Mouse (Mus musculus): Measurements from ENCODE around the gene Nlrp3.
A peak's percentile ranks its signal among the peaks of the same experiment; 100 is the strongest.

Gene Nlrp3

DNA sequence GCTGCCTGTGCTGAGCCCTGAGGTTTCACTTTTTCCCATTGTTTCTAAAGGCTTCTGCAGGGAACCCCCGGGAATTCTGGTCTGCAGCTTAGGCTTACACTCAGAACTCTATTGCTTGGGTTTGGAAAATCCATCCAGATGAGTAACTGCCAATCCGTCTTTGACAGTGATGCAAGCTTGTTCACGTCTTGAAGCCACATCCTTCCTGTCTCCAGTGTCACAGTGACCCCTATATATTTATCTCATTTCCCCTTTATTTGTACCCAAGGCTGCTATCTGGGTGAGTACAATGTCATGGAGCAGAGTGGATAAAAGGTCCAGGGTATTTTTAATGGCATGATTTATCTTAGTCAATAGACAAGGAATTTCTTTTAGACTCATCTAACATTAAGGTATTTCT is at the start of gene Nlrp3:
Gene Nlrp3 (plus strand): TSS at position 245 of the 400 bp plus-strand sequence.
- no peak for DNase-seq (ENCODE audit: extremely low spot score, low spot score)

DNA sequence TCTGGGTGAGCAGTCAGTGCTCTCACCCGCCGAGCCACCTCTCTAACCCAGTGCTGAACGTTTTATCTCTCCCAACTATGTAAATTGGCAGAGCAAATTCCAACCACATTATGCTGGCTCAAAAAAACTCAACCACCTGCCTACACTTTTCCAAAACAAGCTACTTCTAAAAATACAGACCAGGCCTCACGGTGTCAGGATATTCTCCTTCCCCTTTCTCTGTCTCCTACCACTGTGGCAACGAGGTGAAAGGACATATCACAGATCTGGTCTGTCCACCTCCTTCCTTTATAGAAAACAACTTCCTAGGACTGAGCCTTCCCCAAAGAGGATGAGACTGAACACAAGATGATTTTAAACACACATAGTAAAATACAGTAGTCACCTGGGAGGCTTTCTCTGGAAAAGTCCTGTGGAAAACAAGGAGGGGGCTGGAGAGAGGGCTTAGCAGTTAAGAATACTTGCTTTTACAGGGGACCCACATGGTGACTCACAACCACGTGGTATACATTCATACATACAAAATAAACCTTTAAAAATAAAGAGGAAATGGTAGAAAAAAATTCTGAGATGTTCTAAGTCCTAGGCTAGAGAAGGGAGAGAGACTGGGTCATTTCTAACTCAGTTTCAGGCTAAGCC is 44.6 kb upstream of the Nlrp3 start:
- DNase-seq (ENCODE audit: extremely low spot score, low spot score), result no peak

DNA sequence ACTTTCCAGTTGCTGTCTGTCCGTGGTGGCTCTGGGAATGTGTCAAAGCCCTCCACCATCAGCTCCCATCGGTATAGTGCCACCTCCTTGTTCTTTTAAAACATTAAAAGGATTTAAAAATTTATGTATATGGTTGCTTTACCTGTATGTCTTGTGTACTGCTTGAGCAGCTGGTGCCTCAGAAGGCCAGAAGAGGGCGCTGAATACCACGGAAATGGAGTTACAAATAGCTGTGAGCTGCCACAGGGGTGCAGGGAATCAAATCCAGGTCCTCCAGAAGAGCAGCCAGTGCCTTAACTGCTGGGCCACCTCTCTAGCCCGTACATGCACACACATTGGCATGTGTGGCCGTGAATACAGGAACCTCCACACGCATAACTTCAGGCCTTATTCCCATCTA is 43.6 kb upstream of the Nlrp3 start:
- DNase-seq (ENCODE audit: extremely low spot score, low spot score), result no peak

GRCm38 (mm10) chr11:59501978-59502700 is 39.2 kb upstream of the Nlrp3 start:
- no peak for DNase-seq (ENCODE audit: extremely low spot score, low spot score)

GRCm38 (mm10) chr11:59505351-59505838 is 36.0 kb upstream of the Nlrp3 start:
- DNase-seq (ENCODE audit: extremely low spot score, low spot score), result peak; percentile 70

DNA sequence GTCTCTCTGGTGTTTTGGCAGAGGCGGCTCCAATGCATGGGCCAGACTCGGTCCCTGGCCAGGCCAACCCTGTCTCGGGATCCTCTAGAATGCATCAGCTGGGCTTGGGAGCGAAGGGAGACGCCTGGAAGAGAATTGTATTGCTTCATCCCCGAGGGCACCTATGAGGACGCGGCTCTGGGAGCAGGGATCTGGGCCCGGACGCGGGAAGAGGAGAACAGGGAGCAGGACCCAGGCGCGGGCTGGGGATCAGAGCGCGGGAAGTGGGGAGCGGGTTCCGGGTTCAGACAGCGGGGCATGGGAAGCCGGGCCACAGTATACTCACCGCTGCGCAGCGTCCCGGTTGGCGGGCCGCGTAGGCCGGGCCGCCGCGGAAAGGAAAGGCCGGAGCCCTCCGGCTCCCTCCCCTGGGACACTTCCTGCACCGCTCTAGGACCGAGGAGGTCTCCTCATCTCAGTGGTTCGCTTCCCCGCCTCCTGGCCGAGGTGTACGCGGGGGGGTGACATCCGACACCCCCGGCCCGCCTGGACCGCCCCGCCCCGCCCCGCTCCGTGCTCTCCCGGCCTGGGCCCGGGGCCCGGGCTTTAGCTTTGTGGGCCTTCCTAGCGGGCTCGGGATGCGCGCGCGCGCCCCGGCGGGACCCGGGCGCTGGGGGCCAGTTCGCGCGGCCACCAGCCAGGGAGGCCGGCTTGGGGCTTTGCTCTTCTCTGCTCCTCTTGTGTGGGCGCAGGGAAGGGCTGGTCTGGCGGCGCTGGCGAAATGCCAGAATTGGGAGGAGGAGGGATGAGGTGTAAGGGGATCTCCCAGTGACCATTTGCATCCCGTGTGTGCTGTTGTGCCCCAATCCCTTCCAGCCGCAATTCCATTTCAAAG is 35.3 kb upstream of the Nlrp3 start:
- DNase-seq (ENCODE audit: extremely low spot score, low spot score), result peak; percentile 92

GRCm38 (mm10) chr11:59506713-59507074 is 34.7 kb upstream of the Nlrp3 start:
- DNase-seq (ENCODE audit: extremely low spot score, low spot score), result no peak

GRCm38 (mm10) chr11:59511558-59511957 is 29.8 kb upstream of the Nlrp3 start:
- no peak for DNase-seq (ENCODE audit: extremely low spot score, low spot score)

- no peak for DNase-seq (ENCODE audit: extremely low spot score, low spot score)
Measured at GRCm38 (mm10) chr11:59512733-59513132, 28.6 kb upstream of the Nlrp3 start.

GRCm38 (mm10) chr11:59513556-59513955 is 27.8 kb upstream of the Nlrp3 start:
- no peak for DNase-seq (ENCODE audit: extremely low spot score, low spot score)

DNA sequence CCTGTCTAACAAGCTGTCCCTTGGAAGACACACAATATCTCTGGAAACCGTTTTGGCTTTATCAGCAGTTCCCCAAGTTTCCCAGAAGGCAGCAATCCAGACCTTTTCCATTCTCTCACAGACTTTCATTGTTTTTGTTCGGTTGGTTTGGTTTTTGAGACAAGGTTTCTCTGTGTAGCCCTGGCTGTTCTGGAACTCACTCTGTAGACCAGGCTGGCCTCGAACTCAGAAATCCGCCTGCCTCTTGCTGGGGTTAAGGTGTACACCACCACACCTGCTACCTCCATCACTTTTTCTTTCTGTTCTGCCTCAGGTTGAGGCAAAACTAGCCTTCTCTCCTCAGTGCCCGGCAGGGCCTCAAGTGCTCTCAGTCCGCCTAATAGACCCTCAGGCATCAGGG is 27.0 kb upstream of the Nlrp3 start:
- DNase-seq (ENCODE audit: extremely low spot score, low spot score), result no peak

DNA sequence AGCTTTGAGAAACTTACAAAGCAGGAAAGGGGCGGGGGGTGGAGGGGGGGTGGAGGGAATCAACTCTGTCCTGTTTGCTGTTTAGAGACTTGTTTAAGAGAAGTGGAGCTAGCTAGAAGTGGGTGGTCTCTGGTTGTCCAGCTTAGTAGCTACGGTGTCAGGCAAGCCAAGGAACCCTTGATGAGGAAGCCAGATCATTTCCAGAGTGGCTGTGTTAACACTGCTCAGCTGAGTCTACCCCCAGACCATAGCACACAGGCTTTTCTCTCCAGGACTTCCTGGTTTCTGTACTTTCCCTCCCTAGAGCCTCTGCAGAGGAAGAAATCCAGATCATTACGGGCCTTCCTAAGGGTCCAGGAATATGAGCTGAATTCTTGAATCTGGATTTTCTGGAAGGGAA is 26.6 kb upstream of the Nlrp3 start:
- no peak for DNase-seq (ENCODE audit: extremely low spot score, low spot score)

DNA sequence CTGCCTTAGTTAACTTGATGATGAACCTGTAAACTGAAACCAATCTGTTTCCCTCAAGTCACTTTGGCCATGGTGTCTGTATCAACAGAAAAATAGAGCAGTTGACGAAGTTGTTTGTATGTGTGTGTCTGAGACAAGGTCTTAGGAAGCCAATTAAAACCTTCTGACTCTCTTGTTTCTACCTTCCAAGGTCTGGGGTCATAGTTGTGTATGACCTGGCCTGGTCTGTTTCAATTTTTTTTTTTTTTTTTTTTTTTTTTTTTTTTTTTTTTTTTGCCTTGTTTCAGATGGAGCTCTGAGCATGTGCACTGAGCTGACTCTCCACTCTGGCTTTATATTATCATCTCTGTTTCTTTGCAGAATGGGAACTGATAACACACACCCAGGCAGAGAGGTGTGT is 23.9 kb upstream of the Nlrp3 start:
- DNase-seq (ENCODE audit: extremely low spot score, low spot score), result no peak

DNA sequence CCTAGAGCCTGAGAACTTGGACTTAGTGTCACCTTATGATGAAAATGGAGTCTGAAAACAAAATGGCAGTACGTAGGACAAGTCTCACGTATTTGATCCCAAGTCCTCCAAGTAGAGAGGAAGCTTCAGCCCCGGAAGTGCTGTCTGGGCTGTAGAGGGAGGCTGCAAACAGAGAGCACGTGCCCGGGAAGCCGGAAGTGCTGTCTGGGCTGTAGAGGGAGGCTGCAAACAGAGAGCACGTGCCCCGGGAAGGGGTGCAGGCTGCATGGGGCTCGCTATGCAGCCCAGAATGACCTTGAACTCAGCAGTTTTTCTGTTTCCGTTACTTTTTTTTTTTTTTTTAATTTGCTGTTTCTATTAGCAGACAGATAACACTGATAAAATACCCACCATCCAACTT is 23.1 kb upstream of the Nlrp3 start:
- no peak for DNase-seq (ENCODE audit: extremely low spot score, low spot score)

DNA sequence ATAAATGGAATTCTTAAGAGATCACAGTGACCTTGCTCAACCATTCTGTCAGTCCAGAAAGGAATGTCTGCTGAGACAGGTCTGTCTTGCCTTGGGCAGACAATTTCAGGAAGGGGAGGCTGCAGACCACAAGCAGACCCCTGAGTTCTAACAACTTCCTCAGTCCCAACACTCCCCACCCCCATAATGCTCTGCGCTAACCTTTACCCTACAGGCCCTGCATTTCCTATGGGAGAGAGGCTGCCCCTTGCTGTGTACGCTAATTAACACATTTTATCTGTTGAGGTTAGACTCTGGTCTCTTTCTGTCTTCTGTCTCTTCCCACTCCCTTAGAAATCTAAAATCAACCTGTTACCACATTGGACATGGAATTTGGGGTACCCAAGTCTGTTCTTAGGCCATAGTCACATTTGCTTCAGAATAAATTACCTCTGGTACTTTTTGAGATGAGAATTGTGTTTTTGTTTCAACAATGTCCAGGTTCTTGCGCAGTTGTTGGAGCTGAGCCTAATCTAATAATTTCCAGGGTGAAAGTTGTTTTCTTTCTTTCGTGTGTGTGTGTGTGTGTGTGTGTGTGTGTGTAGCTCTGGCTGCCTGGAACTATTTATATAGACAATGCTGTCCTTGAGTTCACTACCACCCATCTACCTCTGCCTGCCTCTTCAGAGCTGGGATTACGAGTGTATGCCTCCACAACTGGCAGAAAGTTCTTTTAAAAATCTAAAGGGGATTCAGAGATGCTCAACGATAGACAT is 21.4 kb upstream of the Nlrp3 start:
- DNase-seq (ENCODE audit: extremely low spot score, low spot score), result no peak

DNA sequence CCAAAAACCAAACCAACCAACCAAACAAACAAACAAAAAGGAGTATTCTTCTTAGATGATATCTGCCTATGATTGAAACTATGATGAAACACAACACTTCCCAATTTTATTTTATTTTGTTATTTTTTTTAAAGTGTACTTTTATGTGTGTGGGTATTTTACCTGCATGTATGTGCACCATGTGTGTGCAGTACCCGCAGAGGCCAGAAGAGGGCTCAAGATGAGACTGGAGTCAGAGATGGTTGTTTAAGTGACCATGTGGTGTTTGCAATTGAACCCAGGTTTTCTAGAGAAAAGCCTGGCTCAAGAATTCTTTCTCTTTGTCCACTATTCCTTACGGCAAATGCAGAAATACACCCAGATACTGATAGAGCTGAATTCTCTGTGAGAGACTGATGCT is 17.2 kb upstream of the Nlrp3 start:
- DNase-seq (ENCODE audit: extremely low spot score, low spot score), result no peak

- peak; percentile 55 for DNase-seq (ENCODE audit: extremely low spot score, low spot score)
Measured at GRCm38 (mm10) chr11:59525237-59525636, 16.1 kb upstream of the Nlrp3 start.

- no peak for DNase-seq (ENCODE audit: extremely low spot score, low spot score)
Measured at GRCm38 (mm10) chr11:59526472-59527080, 14.8 kb upstream of the Nlrp3 start, which contains the start of gene Zkscan17. TSS of gene Zkscan17 (minus strand) at chr11:59526751.

GRCm38 (mm10) chr11:59530221-59530620 is 11.1 kb upstream of the Nlrp3 start:
- no peak for DNase-seq (ENCODE audit: extremely low spot score, low spot score)

DNA sequence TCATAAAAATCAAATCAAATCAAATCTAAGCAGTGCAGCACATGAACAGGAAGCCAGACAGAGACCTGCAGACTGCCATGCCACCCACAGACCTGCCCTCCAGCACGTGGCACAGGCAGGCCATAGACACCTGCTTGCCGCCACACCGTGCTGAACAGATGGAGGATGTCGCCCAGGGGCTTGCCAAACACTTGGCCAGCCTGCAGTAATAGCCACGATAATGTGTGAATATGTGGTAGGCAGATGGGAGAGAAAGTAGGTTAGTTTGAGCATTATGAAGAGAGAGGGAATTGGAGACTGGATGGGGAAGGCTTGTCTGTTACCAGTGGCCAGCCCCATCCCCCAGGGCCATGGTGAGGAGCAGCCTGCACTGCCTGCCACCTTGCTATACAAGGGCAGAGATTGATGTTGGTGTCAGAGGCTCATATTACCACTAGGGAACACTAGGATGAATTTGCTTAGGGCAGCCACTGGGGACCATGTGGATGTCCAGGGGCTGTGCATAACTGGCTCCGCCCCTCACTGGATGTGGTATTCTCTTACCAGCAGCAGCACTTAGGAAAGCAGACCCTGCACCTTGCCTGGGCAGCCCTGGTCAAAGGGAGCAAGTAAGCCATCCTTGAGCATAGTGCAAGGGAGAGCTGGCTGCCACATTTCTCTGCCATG is 10.4 kb upstream of the Nlrp3 start:
- DNase-seq (ENCODE audit: extremely low spot score, low spot score), result no peak
